In the genomic region with DNA sequence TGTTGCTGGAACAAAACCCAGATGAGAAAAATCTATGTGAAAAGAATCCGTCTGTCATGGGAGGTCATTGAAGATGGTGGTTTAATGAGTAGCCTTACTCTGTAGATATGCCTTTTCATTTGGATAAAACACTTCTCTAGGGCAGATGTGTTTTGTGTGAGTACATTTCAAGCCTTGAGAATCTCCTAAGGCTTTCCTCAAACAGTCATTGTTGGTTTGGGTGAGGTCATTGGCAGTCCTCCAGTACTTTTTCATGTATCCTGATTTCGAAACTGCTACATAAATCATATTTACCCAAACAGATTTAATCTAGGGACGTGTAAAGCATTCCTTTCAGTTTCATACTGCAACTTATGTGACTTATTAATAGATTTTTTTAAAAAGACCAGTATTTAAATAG, we compare ENCODE assay signal across 11 mouse cellular contexts. TPM values are rescaled to one million over a fixed set of nuclear protein-coding genes. Genes with fewer than 3 reads are reported as not detected.
DNase-seq lines count a peak whose midpoint lies in the region.
"Had no signal": no experiment of that assay in that cellular context is flagged by ENCODE, and none has a peak within 500 bp of the region (broad histone marks: within the 10 kb centered on the region; RNA-seq: fewer than 3 reads in every experiment).

No protein-coding gene starts in this region.

- peak; percentile 24 to 37 for DNase-seq in adrenal gland, postnatal 36 days
- no peak for DNase-seq in adrenal gland, adult 8-10 months
- DNase-seq in urinary bladder, postnatal 14 days (ENCODE audit: low spot score), result peak; percentile 61
- DNase-seq in urinary bladder, postnatal 4 days (ENCODE audit: low spot score in 2 of 2), result no peak
- DNase-seq in lung, postnatal 10 days, result peak; percentile 54
- DNase-seq in yolk sac, embryonic 10.5 days (ENCODE audit: low spot score), result no peak
- DNase-seq in layer of hippocampus, adult 18-20 months (ENCODE audit: low spot score in 2 of 2), result no peak
- DNase-seq in Muller cell, postnatal 12 days (ENCODE audit: inconsistent ontology term), result no peak
- DNase-seq: cerebellum, adult 11-12 months; liver, embryonic 13.5 days; right cerebral cortex, postnatal 4 days had no signal

RNA-seq across cellular contexts. Expression of gene Cdca7l, which starts 24.3 kb away (rescaled TPM):
- 1 to 10 TPM; 2.7 to 5.1 TPM for total RNA-seq in adrenal gland, postnatal 36 days (2021)
- 1 to 10 TPM; 1.2 to 2.5 (median 1.4) TPM for total RNA-seq in adrenal gland, adult 8-10 months (2022)
- total RNA-seq in layer of hippocampus, adult 18-20 months (2021), result 1 to 10 TPM; 1.5 to 1.6 TPM

Comparison
In these comparisons a context has a peak if more than half of its experiments do, and no peak if none do; other contexts are left out.
1. DNase-seq: peak in adrenal gland, postnatal 36 days (2 of 2), urinary bladder, postnatal 14 days (single experiment) and lung, postnatal 10 days (single experiment); none in adrenal gland, adult 8-10 months (single experiment), urinary bladder, postnatal 4 days (0 of 2), yolk sac, embryonic 10.5 days (single experiment), layer of hippocampus, adult 18-20 months (0 of 2) and Muller cell, postnatal 12 days (single experiment).